In the genomic region with DNA sequence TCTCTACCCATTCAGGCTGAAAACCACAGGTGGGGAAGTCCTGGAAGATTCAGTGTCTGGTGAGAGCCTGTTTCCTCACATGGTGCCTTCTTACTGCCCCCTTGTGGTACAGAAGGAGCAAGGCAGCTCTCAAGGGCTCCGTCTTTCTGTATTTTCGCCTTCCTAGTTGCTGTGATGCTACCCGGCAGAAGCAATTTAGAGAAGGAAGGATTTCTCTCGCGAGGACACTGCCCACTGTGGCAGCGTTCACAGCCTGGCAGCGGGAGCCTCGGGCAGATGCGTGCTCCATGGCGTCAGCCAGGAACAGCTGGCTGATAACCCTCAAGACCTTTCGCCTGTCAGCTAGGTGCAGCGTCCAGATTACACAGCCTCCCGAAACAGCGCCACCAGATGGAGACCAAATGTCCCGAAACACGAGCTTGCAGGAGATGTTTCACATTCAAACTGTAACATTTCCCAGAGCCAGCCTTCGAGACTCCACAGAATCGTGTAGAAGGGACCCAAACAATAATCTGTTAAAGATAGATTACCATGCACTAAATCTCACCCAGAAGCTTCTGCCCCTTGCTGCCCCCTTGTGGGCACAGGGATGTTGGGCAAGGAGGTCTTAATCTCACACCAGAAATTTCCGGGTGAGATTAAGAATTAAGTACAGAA, we compare ENCODE assay signal across 8 mouse cellular contexts. TPM values are rescaled to one million over a fixed set of nuclear protein-coding genes. Genes with fewer than 3 reads are reported as not detected.
DNase-seq lines count a peak whose midpoint lies in the region; ATAC-seq and TF ChIP-seq lines count a peak whose summit lies in the region.

No protein-coding gene starts in this region.

- H3K36me3 ChIP-seq in hindbrain, embryonic 11.5 days (ENCODE audit: control insufficient read depth, insufficient read depth, low read length), result no peaks in the 10 kb centered on the region
- H3K36me3 ChIP-seq in lung, postnatal 0 days (ENCODE audit: insufficient read depth, low read length), result no peaks in the 10 kb centered on the region

- H3K9me3 ChIP-seq in hindbrain, embryonic 11.5 days (ENCODE audit: control insufficient read depth, low read length), result no peaks in the 10 kb centered on the region
- H3K9me3 ChIP-seq in lung, postnatal 0 days (ENCODE audit: low read length), result no peaks in the 10 kb centered on the region

- DNase-seq in Muller cell, postnatal 12 days (ENCODE audit: inconsistent ontology term), result peak; percentile 72
- peak; percentile 72 for DNase-seq in cerebellum, adult 8-10 months
- peak; percentile 80 for DNase-seq in forelimb bud, embryonic 11.5 days (ENCODE audit: low read depth, low spot score)
- peak; percentile 84 for DNase-seq in hindbrain, embryonic 11.5 days (ENCODE audit: low spot score)
- peak; percentile 57 for DNase-seq in layer of hippocampus, adult 9-11 months
- DNase-seq in lung, postnatal 0 days (ENCODE audit: low spot score), result peak; percentile 88
- peak; percentile 53 for DNase-seq in ovary, postnatal 14 days (ENCODE audit: low spot score)
- DNase-seq in thymus, postnatal 10 days (ENCODE audit: low spot score in 2 of 2), result peak; percentile 57 to 80

- ATAC-seq in hindbrain, embryonic 11.5 days (ENCODE audit: low FRiP score), result peak; percentile 63
- peak; percentile 70 for ATAC-seq in lung, postnatal 0 days

- H3K4me3 ChIP-seq in hindbrain, embryonic 11.5 days (ENCODE audit: low read depth, low read length), result peak overlapping the region; percentile 38
- H3K4me3 ChIP-seq in lung, postnatal 0 days (ENCODE audit: low read depth, low read length), result peak overlapping the region; percentile 43

- H3K9ac ChIP-seq in hindbrain, embryonic 11.5 days (ENCODE audit: low read depth, low read length), result peak overlapping the region; percentile 37; the same call in 1 of the 2 replicates
- H3K9ac ChIP-seq in lung, postnatal 0 days (replicated peaks; ENCODE audit: low read depth), result no peak overlapping the region

- TF ChIP-seq EP300 in lung, postnatal 0 days (IDR thresholded peaks at IDR 0.05), result no peak

- peak overlapping the region; percentile 60 for H3K4me2 ChIP-seq in hindbrain, embryonic 11.5 days (replicated peaks; ENCODE audit: low read depth, low read length)
- H3K4me2 ChIP-seq in lung, postnatal 0 days (replicated peaks; ENCODE audit: low read depth, low read length), result peak overlapping the region; percentile 80

- TF ChIP-seq CTCF in lung, postnatal 0 days (IDR thresholded peaks at IDR 0.05), result peak; percentile 79

- H3K27ac ChIP-seq in hindbrain, embryonic 11.5 days (ENCODE audit: low read depth, low read length), result no peak overlapping the region
- no peak overlapping the region for H3K27ac ChIP-seq in lung, postnatal 0 days (ENCODE audit: low read length)

- H3K4me1 ChIP-seq in hindbrain, embryonic 11.5 days (replicated peaks; ENCODE audit: control insufficient read depth, insufficient read depth, low read length), result 0 out of 2 replicates have a peak, but pooled peaks cover 2% of the 10 kb centered on the region
- no peaks in the 10 kb centered on the region for H3K4me1 ChIP-seq in lung, postnatal 0 days (ENCODE audit: insufficient read depth, low read depth, low read length)

- 10% methylated on average over 19 of the region's 19 CpGs for WGBS in hindbrain, embryonic 11.5 days
- 3% methylated on average over 19 of the region's 19 CpGs for WGBS in lung, postnatal 0 days

- H3K27me3 ChIP-seq in hindbrain, embryonic 11.5 days (ENCODE audit: control insufficient read depth, insufficient read depth, low read length), result no peaks in the 10 kb centered on the region
- H3K27me3 ChIP-seq in lung, postnatal 0 days (replicated peaks; ENCODE audit: insufficient read depth, low read length), result no peaks in the 10 kb centered on the region

RNA-seq across cellular contexts. Expression of gene Rpap3, which starts 41.7 kb away (rescaled TPM):
- 44.1 and 49.2 TPM in 2 replicates for polyA plus RNA-seq in hindbrain, embryonic 11.5 days (2014; fragmentation: Nextera tagmentation; extraction: Ambion mirVana)
- polyA plus RNA-seq in lung, postnatal 0 days (2015; fragmentation: Nextera tagmentation; extraction: Ambion mirVana), result 14.3 and 15.5 TPM in 2 replicates
